Mouse (Mus musculus): ENCODE data around the gene Il34.

DNA sequence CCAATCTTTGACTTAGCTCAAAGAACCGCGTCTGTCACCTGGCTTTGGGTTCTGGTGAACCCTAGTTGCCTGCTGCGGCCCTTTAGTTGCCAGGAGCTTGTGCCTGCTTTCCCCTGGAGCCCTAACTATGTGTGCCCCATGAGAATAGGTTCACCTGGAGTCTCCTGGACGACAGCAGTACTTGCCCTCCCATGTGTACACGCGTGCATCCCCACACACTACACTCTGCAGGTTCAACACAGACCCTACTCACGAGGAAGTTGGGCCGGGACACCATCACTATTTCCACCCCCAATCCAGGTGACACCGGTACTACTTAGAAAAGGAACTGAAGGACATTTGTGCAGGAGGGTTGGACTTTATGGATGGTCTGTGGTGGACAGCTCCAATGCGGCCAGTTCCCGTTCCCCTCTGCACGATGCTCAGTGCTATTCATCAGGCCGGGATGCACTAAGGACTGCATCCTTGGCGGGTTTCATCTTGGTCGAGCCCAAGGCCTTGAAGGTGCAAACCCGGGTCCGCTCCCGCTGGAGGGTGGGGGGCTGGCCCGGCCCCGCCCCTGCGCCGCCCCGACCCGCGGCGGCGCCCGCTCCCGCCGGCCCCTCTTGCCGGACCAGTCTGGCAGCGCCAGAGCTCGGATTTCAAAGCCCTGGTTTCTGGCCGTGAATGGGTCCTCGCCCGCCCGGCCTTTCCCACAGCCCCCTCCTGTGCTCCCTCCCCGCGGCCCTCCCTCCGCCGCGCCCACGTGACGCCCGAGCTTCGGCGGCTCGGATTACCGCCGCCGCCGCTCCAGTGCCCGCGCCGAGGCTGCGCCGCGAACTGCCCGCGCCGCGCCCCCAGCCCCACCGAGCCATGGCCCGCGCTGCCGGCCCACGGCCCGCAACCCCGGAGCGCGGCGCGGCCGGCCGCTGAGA, 84.8 kb downstream of the Il34 start, which contains the start of gene Mtss1l:
- TF ChIP-seq POLR2A (IDR thresholded peaks at IDR 0.05; ENCODE audit: borderline replicate concordance, extremely low read depth, insufficient read depth, insufficient read length, poor library complexity, severe bottlenecking) (peak; percentile 56), CTCF (IDR thresholded peaks at IDR 0.05; ENCODE audit: borderline replicate concordance, extremely low read depth, insufficient read depth, insufficient read length) (no peak)
